Mouse (Mus musculus) forebrain, embryonic 13.5 days (tissue): ENCODE data around the gene Thsd1. TPM values are rescaled to one million over a fixed set of nuclear protein-coding genes. Genes with fewer than 3 reads are reported as not detected.
A peak's percentile ranks its signal among the peaks of the same experiment; 100 is the strongest.
"Not testable (repeated sequence)": the region's sequence is repeated elsewhere in the genome, so short reads cannot be mapped to it uniquely, and the experiment has no call there.

ENCODE experiments used
- ATAC-seq: fragments of 200-750 bp; cut with Nextera tagmentation; 2 replicates; pipeline ENCODE4 v1.8.0; 2017
- H3K27ac ChIP-seq: fragments of 300-500 bp; sonication (generic); 2 replicates; pipeline ENCODE4 v1.5.1; 2015; ENCODE audit warnings: inconsistent platforms, mild to moderate bottlenecking, moderate library complexity
- H3K27me3 ChIP-seq: fragments of 300-500 bp; sonication (generic); 2 replicates; pipeline ENCODE4 v1.6.1; 2015; ENCODE audit warnings: mild to moderate bottlenecking, inconsistent platforms
- H3K36me3 ChIP-seq: fragments of 300-500 bp; sonication (generic); 2 replicates; pipeline ENCODE4 v1.6.1; 2015; ENCODE audit warnings: mild to moderate bottlenecking, inconsistent platforms; ENCODE audit not compliant: poor library complexity, severe bottlenecking
- H3K4me1 ChIP-seq: fragments of 300-500 bp; sonication (generic); 2 replicates; pipeline ENCODE4 v1.6.1; 2015; ENCODE audit warnings: inconsistent platforms
- H3K4me2 ChIP-seq: fragments of 300-500 bp; sonication (generic); 2 replicates; pipeline ENCODE4 v1.6.1; 2015; ENCODE audit warnings: inconsistent platforms, mild to moderate bottlenecking, moderate library complexity
- H3K4me3 ChIP-seq: fragments of 300-500 bp; sonication (generic); 2 replicates; pipeline ENCODE4 v1.5.1; 2015; ENCODE audit warnings: mild to moderate bottlenecking, inconsistent platforms
- H3K9ac ChIP-seq: fragments of 300-500 bp; sonication (generic); 2 replicates; pipeline ENCODE4 v1.6.1; 2015; ENCODE audit warnings: mild to moderate bottlenecking, inconsistent platforms
- H3K9me3 ChIP-seq: fragments of 300-500 bp; sonication (generic); replicated peaks from 2 replicates; pipeline ENCODE4 v1.6.1; 2016; ENCODE audit warnings: inconsistent platforms
- WGBS: fragments of 180-500 bp; shearing (Covaris S2); methylation state at CpG from one replicate; pipeline ENCODE4 v1.1.7; 2015; 5-methylcytosine and 5-hydroxymethylcytosine counted together
- polyA plus RNA-seq: library from polyadenylated mRNA; unstranded; fragments of >200 nt; fragmentation: Nextera tagmentation; extraction: Ambion mirVana; gene quantifications from 2 replicates; pipeline ENCODE4 v1.2.1, GENCODE M21; 2015

The Thsd1 gene
- polyA plus RNA-seq, 1 experiment from 2014 or later = 5.9 TPM

DNA sequence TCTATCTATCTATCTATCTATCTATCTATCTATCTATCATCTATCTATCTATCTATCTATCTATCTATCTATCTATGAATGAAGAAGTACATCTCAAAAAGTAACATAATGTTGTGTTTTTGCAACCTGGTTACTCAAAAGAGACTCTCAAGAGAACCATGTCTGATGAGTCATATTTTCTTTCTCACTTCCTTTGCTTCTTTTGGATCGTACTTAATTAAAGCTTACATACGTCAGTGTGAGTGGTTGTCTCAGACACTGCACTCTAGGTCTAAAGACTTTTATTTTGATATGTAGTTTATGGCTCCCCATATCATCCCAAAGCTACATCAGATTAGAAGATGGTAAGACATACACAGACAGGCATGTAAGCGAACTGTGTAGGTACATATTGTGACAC is 46.0 kb downstream of the Thsd1 start:
- H3K4me2 ChIP-seq = no peak overlapping the region
- H3K27ac ChIP-seq = no peak overlapping the region
- H3K9ac ChIP-seq = no peak overlapping the region
- H3K27me3 ChIP-seq = no peaks in the 10 kb centered on the region
- no peaks in the 10 kb centered on the region for H3K36me3 ChIP-seq
- 84% methylated on average over 3 of the region's 3 CpGs for WGBS
- H3K4me3 ChIP-seq = no peak overlapping the region
- H3K9me3 ChIP-seq = no peaks in the 10 kb centered on the region
- H3K4me1 ChIP-seq = no peaks in the 10 kb centered on the region
- no peak for ATAC-seq

- WGBS = 79% methylated on average over 10 of the region's 10 CpGs
- H3K9me3 ChIP-seq = no peaks in the 10 kb centered on the region
- no peak for ATAC-seq
- no peaks in the 10 kb centered on the region for H3K36me3 ChIP-seq
- H3K9ac ChIP-seq = no peak overlapping the region
- H3K4me1 ChIP-seq = no peaks in the 10 kb centered on the region
- H3K4me2 ChIP-seq = no peak overlapping the region
- H3K27ac ChIP-seq = no peak overlapping the region
- no peaks in the 10 kb centered on the region for H3K27me3 ChIP-seq
- H3K4me3 ChIP-seq = no peak overlapping the region
Observed at GRCm38 (mm10) chr8:22274641-22275040, 47.5 kb downstream of the Thsd1 start.

DNA sequence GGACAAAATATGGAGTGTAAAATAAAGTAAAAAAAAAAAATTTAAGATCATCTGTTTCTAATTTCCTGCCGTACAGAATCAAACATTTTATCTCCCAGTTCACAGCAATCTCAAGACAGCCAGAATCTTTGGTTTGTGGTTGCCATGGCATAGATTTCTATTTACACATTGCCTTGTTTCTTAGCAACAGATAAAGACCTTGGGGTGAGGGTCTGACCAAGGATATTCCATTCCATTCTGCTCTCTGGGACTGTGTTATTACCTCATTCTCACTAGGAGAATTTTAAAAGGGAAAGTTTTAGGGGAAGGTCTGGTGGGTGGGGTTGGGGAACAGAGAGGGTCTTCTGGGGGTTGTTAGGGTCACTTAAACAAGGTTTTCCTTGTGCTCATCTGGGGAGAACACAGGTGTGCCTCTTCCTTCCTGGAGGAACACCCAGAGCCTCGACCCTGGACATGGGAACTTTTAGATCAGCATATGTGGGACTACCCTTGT is 55.9 kb downstream of the Thsd1 start, which contains the start of gene Tpte:
Gene Tpte (plus strand): TSS at position 443 of the 493 bp plus-strand sequence.
- Histone ChIP-seq H3K27ac (no peak within 1 kb of the TSS), H3K9ac (no peak within 1 kb of the TSS), H3K4me1 (no peaks in the 10 kb centered on the region), H3K4me2 (no peak within 1 kb of the TSS), H3K27me3 (no peaks in the 10 kb centered on the region), H3K9me3 (0 out of 2 replicates have a peak, but pooled peaks cover 5% of the 10 kb centered on the region), H3K36me3 (no peaks in the 10 kb centered on the region), H3K4me3 (no peak within 1 kb of the TSS)
- 82% methylated on average over 2 of the region's 2 CpGs for WGBS
- no peak for ATAC-seq

DNA sequence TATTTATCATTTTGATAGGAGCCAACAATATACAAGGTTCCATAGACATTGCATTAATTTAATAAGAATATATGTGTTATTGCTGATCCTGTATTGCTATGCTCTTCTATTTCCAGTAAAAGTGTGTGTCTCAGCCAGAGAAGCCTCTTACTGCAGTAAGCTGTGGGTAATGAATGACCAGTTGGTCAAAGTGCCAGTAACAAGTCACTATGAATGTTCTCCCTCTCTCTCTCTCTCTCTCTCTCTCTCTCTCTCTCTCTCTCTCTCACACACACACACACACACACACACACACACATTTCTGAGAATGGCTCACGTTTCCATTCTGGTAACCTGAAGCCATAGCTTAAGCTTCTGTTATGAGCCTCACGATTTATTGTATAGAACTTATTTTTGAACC is 75.2 kb downstream of the Thsd1 start:
- ATAC-seq = no peak
- Histone ChIP-seq H3K4me1 (peaks cover 8% of the 10 kb centered on the region), H3K27me3 (no peaks in the 10 kb centered on the region), H3K9me3 (no peaks in the 10 kb centered on the region), H3K9ac (no peak overlapping the region), H3K36me3 (no peaks in the 10 kb centered on the region), H3K4me2 (no peak overlapping the region), H3K4me3 (no peak overlapping the region), H3K27ac (no peak overlapping the region)
- 39% methylated on average over 2 of the region's 2 CpGs for WGBS

DNA sequence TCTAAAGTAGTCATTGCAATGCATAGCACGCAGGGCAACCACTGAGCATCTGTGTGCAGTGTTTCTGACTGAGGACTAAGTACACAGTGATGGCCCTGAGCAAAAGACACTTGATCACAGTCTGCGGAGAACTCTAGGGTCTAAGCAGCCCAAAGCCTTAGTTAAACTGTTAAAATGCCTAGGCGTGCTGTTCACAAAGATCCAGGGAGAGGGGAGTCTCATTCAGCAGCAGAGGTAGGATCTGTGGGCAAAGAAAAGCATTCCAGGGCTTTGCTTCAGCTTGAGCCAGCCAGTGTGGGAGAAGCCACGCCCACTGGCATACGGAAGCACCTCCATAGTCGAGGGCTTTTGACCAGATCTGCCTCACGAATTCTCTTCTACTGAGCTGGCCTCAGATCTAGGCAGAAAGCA is 75.8 kb downstream of the Thsd1 start:
- peak; percentile 91 for ATAC-seq
- 0 out of 2 replicates have a peak overlapping the region, but pooled peaks have one; percentile 21 for H3K9ac ChIP-seq
- H3K9me3 ChIP-seq = no peaks in the 10 kb centered on the region
- H3K36me3 ChIP-seq = no peaks in the 10 kb centered on the region
- peaks cover 8% of the 10 kb centered on the region for H3K4me1 ChIP-seq
- WGBS = 14% methylated on average over 7 of the region's 7 CpGs
- peak overlapping the region; percentile 56 for H3K4me2 ChIP-seq
- no peaks in the 10 kb centered on the region for H3K27me3 ChIP-seq
- no peak overlapping the region for H3K27ac ChIP-seq
- H3K4me3 ChIP-seq = peak overlapping the region; percentile 26

DNA sequence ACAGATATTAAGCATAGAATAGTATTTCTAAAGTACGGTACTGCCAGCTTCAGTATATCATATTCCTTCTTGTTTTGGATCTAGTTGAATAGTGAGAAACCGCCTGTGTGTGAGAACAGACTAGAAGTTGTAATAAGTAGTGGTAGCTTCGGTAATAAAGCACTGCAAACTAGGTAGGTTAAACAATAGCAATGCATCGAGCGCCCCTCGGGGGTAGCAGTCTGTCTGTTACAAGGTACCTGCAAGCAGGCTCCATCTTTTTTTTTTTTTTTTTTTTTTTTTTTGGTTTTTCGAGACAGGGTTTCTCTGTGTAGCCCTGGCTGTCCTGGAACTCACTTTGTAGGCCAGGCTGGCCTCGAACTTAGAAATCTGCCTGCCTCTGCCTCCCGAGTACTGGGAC is 76.9 kb downstream of the Thsd1 start:
- not testable (repeated sequence) for H3K4me3 ChIP-seq, H3K4me1 ChIP-seq, ATAC-seq, H3K27ac ChIP-seq, H3K36me3 ChIP-seq, H3K27me3 ChIP-seq, H3K9ac ChIP-seq, H3K9me3 ChIP-seq, H3K4me2 ChIP-seq
- WGBS = 86% methylated on average over 9 of the region's 9 CpGs

GRCm38 (mm10) chr8:22306999-22307398 is 79.9 kb downstream of the Thsd1 start:
- Histone ChIP-seq H3K4me2 (no peak overlapping the region), H3K9me3 (no peaks in the 10 kb centered on the region), H3K27ac (no peak overlapping the region), H3K9ac (no peak overlapping the region), H3K4me1 (peaks cover 8% of the 10 kb centered on the region), H3K4me3 (no peak overlapping the region), H3K36me3 (no peaks in the 10 kb centered on the region), H3K27me3 (no peaks in the 10 kb centered on the region)
- WGBS = 79% methylated on average over 10 of the region's 10 CpGs
- no peak for ATAC-seq

Other genes starting within 250 kb of the Thsd1 start
- gene Atp7b, start 167.0 kb upstream of the Thsd1 start, polyA plus RNA-seq = 1.3 TPM in 2 replicates
- gene Alg11, start 166.6 kb upstream of the Thsd1 start, polyA plus RNA-seq = 28.9 and 29.6 TPM in 2 replicates
- 0.26 and 0.62 TPM in 2 replicates for gene Nek5, start 102.3 kb upstream of the Thsd1 start, polyA plus RNA-seq
- gene Nek3, start 60.9 kb upstream of the Thsd1 start, polyA plus RNA-seq = 7.0 and 7.2 TPM in 2 replicates
- gene Ckap2, start 41.5 kb upstream of the Thsd1 start, polyA plus RNA-seq = 49.3 and 51.4 TPM in 2 replicates
- 43.2 and 44.3 TPM in 2 replicates for gene Vps36, start 34.5 kb upstream of the Thsd1 start, polyA plus RNA-seq
- gene Tpte, start 56.1 kb downstream of the Thsd1 start, polyA plus RNA-seq = not detected in 2 replicates
- 9.4 and 11.8 TPM in 2 replicates for gene Slc25a15, start 171.3 kb downstream of the Thsd1 start, polyA plus RNA-seq
- 39.4 and 40.2 TPM in 2 replicates for gene Mrps31, start 184.0 kb downstream of the Thsd1 start, polyA plus RNA-seq